Mouse (Mus musculus) brain, adult 2 months (tissue): ENCODE data around the gene Hmgcl.

Experiments
- DNase-seq: peaks from one replicate; pipeline ENCODE4 v3.0.0; 2011; ENCODE audit warnings: low read depth, low spot score

Hmgcl gene

DNA sequence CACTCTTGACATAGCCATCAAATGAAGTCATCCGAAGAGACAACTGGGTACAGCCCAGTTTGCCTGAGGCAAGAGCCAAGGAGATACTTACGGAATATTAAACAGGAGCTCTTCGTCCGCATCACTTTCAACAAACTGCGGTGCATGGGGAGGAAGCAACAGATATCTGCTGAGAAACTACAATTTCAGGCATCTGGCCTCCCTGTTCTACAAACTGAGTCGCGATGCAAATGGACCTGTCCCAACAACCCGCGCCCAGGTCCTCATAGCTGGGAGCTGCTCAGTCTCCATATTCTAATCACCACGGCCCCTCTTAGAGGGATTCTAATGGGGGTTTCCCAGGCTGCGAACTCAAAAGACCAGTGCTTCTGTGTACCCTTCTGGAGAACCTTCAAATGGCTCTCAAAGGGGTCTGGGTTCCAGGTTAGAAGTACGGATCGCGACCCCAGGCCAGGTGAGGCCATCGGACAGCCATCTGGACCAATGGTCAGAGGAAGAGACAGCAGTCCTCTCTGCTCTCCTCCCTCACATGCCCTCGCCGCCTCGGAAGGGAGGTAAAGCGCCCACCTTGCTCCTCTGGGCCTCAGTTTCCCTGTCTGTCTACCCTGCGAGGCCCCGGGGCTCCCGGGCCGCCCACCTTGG lies 40.2 kb downstream of the Hmgcl start:
- DNase-seq = no peak

DNA sequence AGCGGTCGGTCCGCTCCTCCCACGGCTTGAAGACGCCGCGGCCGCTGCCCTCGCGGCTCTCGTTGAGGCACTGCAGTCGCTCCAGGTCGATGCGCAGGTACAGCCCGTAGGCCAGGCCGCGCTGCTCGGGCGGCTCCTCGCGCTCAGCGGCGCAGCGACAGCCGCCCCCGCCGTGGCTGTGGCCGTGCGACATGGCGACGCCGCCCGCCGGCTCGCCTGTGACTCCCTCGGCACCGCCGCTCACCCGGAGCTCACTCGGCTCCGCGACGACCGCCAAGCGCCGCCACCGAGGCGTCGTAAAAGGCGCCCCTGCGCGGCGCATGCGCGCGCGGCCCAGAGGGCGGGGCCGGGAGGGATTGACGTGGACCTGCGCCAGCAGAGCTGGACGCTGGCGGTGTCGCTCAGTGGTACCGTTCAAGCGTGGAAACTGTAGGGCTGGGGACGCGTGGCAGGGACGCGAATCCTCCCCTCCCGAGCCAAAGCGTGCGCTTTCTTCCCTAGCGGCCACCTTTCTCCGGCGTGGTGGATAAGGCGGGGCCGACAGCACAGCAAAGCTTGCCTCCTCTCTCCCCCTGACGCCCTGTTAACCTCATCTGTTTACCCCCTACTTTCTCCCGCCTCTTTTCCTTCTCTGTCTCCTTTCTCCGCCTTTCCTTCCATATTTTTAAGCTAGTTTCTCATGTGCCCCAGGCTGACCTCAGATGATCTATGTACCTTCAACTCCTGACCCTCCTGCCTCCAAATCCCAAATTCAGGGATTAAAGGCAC lies 40.9 kb downstream of the Hmgcl start, which contains the start of gene Pithd1:
TSS of gene Pithd1 (minus strand) at position 322 of the 768 bp plus-strand sequence.
- DNase-seq = peak; percentile 96

DNA sequence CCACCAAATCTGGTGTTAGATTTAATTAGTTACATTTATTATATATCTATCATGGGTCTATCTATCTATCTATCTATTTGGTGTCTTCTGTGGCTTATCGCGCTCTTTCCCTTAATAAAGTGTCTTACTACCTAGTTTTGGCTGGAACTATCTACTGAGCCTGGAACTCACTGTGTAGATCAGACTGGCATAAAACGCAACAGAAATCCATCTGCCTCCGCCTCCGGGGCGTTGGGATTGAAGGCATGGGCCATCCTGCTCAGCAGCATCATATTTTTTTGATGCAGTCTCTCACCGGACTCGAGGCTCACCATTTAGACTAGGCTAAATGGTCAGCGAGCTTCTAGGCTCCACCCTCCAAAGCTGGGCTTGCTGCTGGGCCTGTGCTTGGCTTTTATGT lies 41.5 kb downstream of the Hmgcl start:
- DNase-seq = no peak

DNA sequence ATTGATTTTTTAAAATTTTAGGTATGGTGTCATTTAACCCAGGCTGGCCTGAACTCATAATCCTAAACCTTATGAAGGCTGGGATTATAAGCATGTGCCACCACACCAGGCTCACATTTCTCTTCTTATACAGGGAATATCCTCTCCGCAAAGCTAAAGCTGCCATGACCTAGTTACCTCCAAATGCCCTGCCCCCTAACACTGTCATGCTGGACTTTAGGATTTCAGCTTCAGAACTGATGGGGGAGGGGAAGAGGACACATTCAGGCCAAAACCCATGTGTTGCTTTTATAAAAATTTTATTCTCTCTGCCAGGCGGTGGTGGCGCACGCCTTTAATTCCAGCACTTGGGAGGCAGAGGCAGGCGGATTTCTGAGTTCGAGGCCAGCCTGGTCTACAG lies 47.7 kb downstream of the Hmgcl start:
- no peak for DNase-seq

DNA sequence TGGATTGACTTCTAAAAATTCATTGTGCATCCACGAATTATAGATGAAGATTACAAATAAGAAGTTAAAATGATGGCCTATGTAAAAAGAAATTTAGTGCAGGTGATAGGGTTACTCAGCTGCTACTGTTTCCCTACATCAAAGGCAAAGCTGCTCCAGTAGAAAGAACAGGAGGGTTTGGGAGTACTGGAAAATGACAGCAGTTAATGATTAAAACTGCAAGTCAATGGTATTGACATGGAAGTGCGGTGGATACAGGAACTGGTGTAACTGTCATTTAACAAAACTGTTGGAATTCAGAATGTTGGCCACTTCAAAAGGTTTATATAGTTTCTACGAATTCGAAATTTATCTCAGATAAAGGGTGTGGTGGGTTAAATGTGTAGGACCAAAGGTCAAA lies 48.9 kb downstream of the Hmgcl start:
- DNase-seq = no peak

DNA sequence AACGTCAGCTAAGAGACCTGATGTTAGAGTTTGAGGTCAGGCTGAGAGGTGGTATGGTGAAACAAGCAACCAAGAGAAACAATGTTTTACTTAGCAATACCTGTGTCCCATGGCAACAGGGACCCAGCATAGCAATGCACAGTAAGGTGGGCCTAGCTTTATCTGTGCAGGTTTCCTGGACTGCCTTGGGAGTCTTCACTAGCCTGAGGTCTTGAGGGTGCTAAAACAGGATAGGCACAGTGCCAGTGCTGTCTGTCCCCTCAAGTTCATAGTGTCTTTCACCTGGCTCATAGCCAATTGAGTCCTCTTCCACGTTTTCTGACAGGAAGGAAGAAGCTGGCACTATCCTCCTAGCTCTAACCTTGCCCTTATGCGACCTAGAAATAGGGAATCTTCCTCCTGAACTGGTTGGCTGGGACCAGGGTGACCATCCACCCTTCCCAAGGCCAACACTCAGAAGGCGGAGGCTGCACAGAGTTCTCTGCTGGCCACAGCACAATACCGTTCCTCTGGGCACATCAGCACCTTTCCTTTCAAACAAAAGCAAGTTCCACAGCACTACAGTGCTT lies 57.9 kb downstream of the Hmgcl start:
- DNase-seq = no peak

DNA sequence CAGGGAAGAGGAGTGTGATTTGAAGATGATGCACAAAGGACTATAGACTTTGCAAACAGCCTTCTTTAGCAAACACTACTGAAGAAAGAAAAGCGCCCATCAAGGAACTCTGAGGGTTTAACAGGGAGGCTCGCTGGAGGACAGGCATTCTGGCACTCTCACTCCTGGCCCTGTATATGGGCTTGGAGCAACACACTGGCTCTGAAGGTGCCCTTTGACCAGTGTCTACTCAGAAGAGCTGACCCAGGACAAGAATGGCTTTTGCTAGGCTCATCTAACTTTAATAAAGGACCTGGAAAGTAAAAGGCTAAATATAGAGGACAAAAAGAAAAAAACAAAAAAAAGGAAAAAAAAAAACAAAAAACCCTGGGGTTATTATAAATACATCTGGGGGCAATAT lies 58.7 kb downstream of the Hmgcl start:
- DNase-seq = no peak

DNA sequence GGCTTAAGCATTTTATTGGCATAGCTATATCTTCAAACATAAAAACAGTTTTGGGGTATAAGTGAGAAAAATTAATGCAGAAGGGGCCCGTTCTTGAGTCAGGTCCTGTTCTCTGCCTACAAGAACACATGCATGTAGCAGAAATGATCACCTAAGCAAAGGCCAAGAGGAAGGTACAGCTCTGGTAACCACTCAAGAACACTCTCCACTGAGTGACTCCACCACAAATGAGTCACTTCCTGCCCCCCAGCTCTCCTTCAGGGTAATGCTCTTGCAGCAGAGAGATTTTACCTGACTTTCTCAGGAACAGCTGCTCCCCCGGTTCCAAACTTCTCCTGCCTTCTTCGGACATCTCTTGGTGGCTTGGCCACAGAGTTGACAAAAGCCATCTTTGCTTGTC lies 60.6 kb downstream of the Hmgcl start:
- DNase-seq = no peak

DNA sequence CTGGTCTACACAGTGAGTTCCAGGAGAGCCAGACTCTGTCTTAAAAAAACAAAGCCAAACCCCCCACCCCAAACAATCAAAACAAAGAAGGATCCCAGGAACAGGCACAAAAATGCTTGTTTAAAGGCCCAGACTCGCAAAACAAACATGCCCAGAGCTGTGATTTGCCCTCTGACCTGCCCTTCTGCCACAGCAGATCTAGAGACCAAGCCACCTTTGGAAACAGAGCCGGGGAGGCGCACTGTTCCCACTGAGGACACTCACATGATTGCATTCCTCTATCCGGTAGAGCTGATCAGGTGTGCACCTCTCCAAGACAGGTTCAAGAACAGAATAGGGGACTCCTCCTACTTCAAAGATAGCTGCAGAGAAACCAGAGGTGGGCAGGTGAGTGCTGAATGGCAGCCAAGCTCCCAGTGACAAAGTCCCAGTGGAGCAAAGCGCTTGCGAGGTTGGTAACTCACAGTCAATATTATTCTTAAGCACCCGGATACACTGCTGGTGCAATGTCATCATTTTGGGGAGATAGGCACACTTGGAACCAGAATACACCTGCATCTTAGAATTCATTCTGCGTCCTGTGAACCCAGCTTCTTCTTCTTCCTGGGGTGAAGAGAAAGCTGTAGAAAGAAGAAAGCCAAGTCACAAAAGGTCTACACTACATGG lies 62.7 kb downstream of the Hmgcl start:
- DNase-seq = no peak

DNA sequence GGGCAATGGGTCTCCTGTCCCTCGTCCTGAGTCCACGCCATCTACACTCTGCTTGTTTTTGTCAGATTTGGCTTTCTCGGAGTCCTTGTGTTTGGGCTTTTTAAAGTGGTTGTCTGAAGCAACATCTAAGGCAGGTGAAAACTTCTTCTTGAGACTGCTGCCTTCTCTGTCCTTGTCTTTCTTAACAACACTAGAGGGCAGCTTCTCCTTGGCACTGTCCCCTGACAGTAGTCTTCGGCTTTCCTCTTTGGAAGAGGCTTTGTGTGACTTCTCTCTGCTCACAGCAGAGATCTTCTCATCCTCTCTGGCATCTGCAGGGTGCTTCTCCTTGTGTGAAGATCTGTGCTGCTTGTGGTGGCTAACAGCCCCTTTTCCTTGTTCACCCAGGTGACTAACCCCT lies 64.3 kb downstream of the Hmgcl start:
- DNase-seq = no peak
